Mouse (Mus musculus): ENCODE measurements around the gene Ccdc171.

- TF ChIP-seq POLR2A (IDR thresholded peaks at IDR 0.05; ENCODE audit: extremely low read depth, insufficient read depth, low read length): no peak
- no peak for TF ChIP-seq CTCF (IDR thresholded peaks at IDR 0.05; ENCODE audit: low read depth, low read length)
Measured at GRCm38 (mm10) chr4:83501037-83501430, 24.3 kb upstream of the Ccdc171 start.

Measured in liver, adult 2 months (tissue).